Mouse (Mus musculus): ENCODE measurements around the gene S1pr5. TPM values are rescaled to one million over a fixed set of nuclear protein-coding genes. Genes with fewer than 3 reads are reported as not detected.
A peak's percentile ranks its signal among the peaks of the same experiment; 100 is the strongest.

S1pr5 gene
- polyA plus RNA-seq, 1 experiment, result 24.3 TPM

- TF ChIP-seq CTCF (IDR thresholded peaks at IDR 0.05; ENCODE audit: extremely low read depth, insufficient read depth, low read length) (no peak), POLR2A (IDR thresholded peaks at IDR 0.05; ENCODE audit: extremely low read depth, insufficient read depth, low read length) (no peak)
- peaks cover 4% of the 10 kb centered on the region for H3K4me1 ChIP-seq (ENCODE audit: control insufficient read depth, insufficient read depth, low read length)
- H3K27ac ChIP-seq (ENCODE audit: insufficient read depth, low read length), result no peak overlapping the region
Measured at GRCm38 (mm10) chr9:21239465-21239848, 8.8 kb downstream of the S1pr5 start.

GRCm38 (mm10) chr9:21238733-21239464 is 9.3 kb downstream of the S1pr5 start, which contains the start of gene Keap1:
TSS of gene Keap1 (minus strand) at chr9:21239361.
- TF ChIP-seq CTCF (IDR thresholded peaks at IDR 0.05; ENCODE audit: extremely low read depth, insufficient read depth, low read length) (no peak), POLR2A (IDR thresholded peaks at IDR 0.05; ENCODE audit: extremely low read depth, insufficient read depth, low read length) (0 out of 2 replicates have a peak, but pooled peaks have one; percentile 35)
- Histone ChIP-seq H3K27ac (ENCODE audit: insufficient read depth, low read length) (peak within 1 kb of the TSS; percentile 98), H3K4me3 (ENCODE audit: insufficient read depth, low read length) (peak within 1 kb of the TSS; percentile 92)

More at GRCm38 (mm10) chr9:21239465-21239848, 8.8 kb downstream of the S1pr5 start:
- H3K4me3 ChIP-seq (ENCODE audit: insufficient read depth, low read length), result peak overlapping the region; percentile 92

GRCm38 (mm10) chr9:21238004-21238732 is 10.1 kb downstream of the S1pr5 start:
- Histone ChIP-seq H3K27ac (ENCODE audit: insufficient read depth, low read length) (peak overlapping the region; percentile 98), H3K4me1 (ENCODE audit: control insufficient read depth, insufficient read depth, low read length) (peaks cover 4% of the 10 kb centered on the region), H3K4me3 (ENCODE audit: insufficient read depth, low read length) (peak overlapping the region; percentile 92)
- TF ChIP-seq POLR2A (IDR thresholded peaks at IDR 0.05; ENCODE audit: extremely low read depth, insufficient read depth, low read length), result no peak
- no peak for TF ChIP-seq CTCF (IDR thresholded peaks at IDR 0.05; ENCODE audit: extremely low read depth, insufficient read depth, low read length)

More at GRCm38 (mm10) chr9:21238733-21239464, 9.3 kb downstream of the S1pr5 start, which contains the start of gene Keap1:
- peaks cover 4% of the 10 kb centered on the region for H3K4me1 ChIP-seq (ENCODE audit: control insufficient read depth, insufficient read depth, low read length)

- TF ChIP-seq CTCF (IDR thresholded peaks at IDR 0.05; ENCODE audit: extremely low read depth, insufficient read depth, low read length), result peak; percentile 15; the same call in 1 of the 2 replicates
- no peak for TF ChIP-seq POLR2A (IDR thresholded peaks at IDR 0.05; ENCODE audit: extremely low read depth, insufficient read depth, low read length)
- Histone ChIP-seq H3K27ac (ENCODE audit: insufficient read depth, low read length) (peak overlapping the region; percentile 98; the same call in 1 of the 2 replicates), H3K4me1 (ENCODE audit: control insufficient read depth, insufficient read depth, low read length) (peaks cover 4% of the 10 kb centered on the region), H3K4me3 (ENCODE audit: insufficient read depth, low read length) (peak overlapping the region; percentile 92)
Measured at GRCm38 (mm10) chr9:21237368-21238003, 10.8 kb downstream of the S1pr5 start.

- H3K4me1 ChIP-seq (ENCODE audit: control insufficient read depth, insufficient read depth, low read length), result peaks cover 4% of the 10 kb centered on the region
- H3K4me3 ChIP-seq (ENCODE audit: insufficient read depth, low read length), result peak overlapping the region; percentile 92; the same call in 1 of the 2 replicates
- H3K27ac ChIP-seq (ENCODE audit: insufficient read depth, low read length), result no peak overlapping the region
- TF ChIP-seq POLR2A (IDR thresholded peaks at IDR 0.05; ENCODE audit: extremely low read depth, insufficient read depth, low read length), result no peak
- TF ChIP-seq CTCF (IDR thresholded peaks at IDR 0.05; ENCODE audit: extremely low read depth, insufficient read depth, low read length), result no peak
Measured at GRCm38 (mm10) chr9:21236991-21237367, 11.3 kb downstream of the S1pr5 start.

- H3K27ac ChIP-seq (ENCODE audit: insufficient read depth, low read length), result no peak overlapping the region
- no peak overlapping the region for H3K4me3 ChIP-seq (ENCODE audit: insufficient read depth, low read length)
- no peak for TF ChIP-seq POLR2A (IDR thresholded peaks at IDR 0.05; ENCODE audit: extremely low read depth, insufficient read depth, low read length)
- TF ChIP-seq CTCF (IDR thresholded peaks at IDR 0.05; ENCODE audit: extremely low read depth, insufficient read depth, low read length), result no peak
- peaks cover 4% of the 10 kb centered on the region for H3K4me1 ChIP-seq (ENCODE audit: control insufficient read depth, insufficient read depth, low read length)
Measured at GRCm38 (mm10) chr9:21235341-21235740, 12.9 kb downstream of the S1pr5 start.

GRCm38 (mm10) chr9:21233805-21234204 is 14.4 kb downstream of the S1pr5 start:
- Histone ChIP-seq H3K4me1 (ENCODE audit: control insufficient read depth, insufficient read depth, low read length) (peaks cover 4% of the 10 kb centered on the region), H3K4me3 (ENCODE audit: insufficient read depth, low read length) (no peak overlapping the region), H3K27ac (ENCODE audit: insufficient read depth, low read length) (no peak overlapping the region)
- no peak for TF ChIP-seq CTCF (IDR thresholded peaks at IDR 0.05; ENCODE audit: extremely low read depth, insufficient read depth, low read length)
- TF ChIP-seq POLR2A (IDR thresholded peaks at IDR 0.05; ENCODE audit: extremely low read depth, insufficient read depth, low read length), result no peak

GRCm38 (mm10) chr9:21233366-21233765 is 14.9 kb downstream of the S1pr5 start:
- TF ChIP-seq POLR2A (IDR thresholded peaks at IDR 0.05; ENCODE audit: extremely low read depth, insufficient read depth, low read length) (no peak), CTCF (IDR thresholded peaks at IDR 0.05; ENCODE audit: extremely low read depth, insufficient read depth, low read length) (no peak)
- H3K4me1 ChIP-seq (ENCODE audit: control insufficient read depth, insufficient read depth, low read length), result peaks cover 4% of the 10 kb centered on the region
- H3K27ac ChIP-seq (ENCODE audit: insufficient read depth, low read length), result no peak overlapping the region
- no peak overlapping the region for H3K4me3 ChIP-seq (ENCODE audit: insufficient read depth, low read length)

GRCm38 (mm10) chr9:21232867-21233266 is 15.4 kb downstream of the S1pr5 start:
- peaks cover 3% of the 10 kb centered on the region; the same call in 1 of the 2 replicates for H3K4me1 ChIP-seq (ENCODE audit: control insufficient read depth, insufficient read depth, low read length)
- H3K4me3 ChIP-seq (ENCODE audit: insufficient read depth, low read length), result no peak overlapping the region
- H3K27ac ChIP-seq (ENCODE audit: insufficient read depth, low read length), result no peak overlapping the region
- TF ChIP-seq POLR2A (IDR thresholded peaks at IDR 0.05; ENCODE audit: extremely low read depth, insufficient read depth, low read length) (no peak), CTCF (IDR thresholded peaks at IDR 0.05; ENCODE audit: extremely low read depth, insufficient read depth, low read length) (no peak)

Data from cortical plate, adult 2 months (tissue).